Mouse (Mus musculus) stomach, embryonic 14.5 days (tissue): ENCODE measurements around the gene Nmnat2. TPM values are rescaled to one million over a fixed set of nuclear protein-coding genes. Genes with fewer than 3 reads are reported as not detected.

Experiments used
- ATAC-seq: fragments of 200-750 bp; cut with Nextera tagmentation; 2 replicates; pipeline ENCODE4 v1.8.0; 2017; ENCODE audit warnings: low read depth, moderate TSS enrichment; ENCODE audit not compliant: insufficient number of reproducible peaks, insufficient read depth, low FRiP score
- H3K27ac ChIP-seq: fragments of 300-500 bp; sonication (generic); 2 replicates; pipeline ENCODE4 v1.5.1; 2014; ENCODE audit warnings: mild to moderate bottlenecking, low read length, moderate library complexity, mixed read lengths
- H3K27me3 ChIP-seq: fragments of 300-500 bp; sonication (generic); 2 replicates; pipeline ENCODE4 v1.6.1; 2014; ENCODE audit warnings: low read length, control low read depth, mixed read lengths; ENCODE audit not compliant: control insufficient read depth, insufficient read depth
- H3K36me3 ChIP-seq: fragments of 300-500 bp; sonication (generic); 2 replicates; pipeline ENCODE4 v1.6.1; 2014; ENCODE audit warnings: mild to moderate bottlenecking, control low read depth, low read length, moderate library complexity, mixed read lengths; ENCODE audit not compliant: control insufficient read depth, insufficient read depth
- H3K4me1 ChIP-seq: fragments of 300-500 bp; sonication (generic); 2 replicates; pipeline ENCODE4 v1.6.1; 2014; ENCODE audit warnings: low read length, control low read depth, mixed read lengths; ENCODE audit not compliant: control insufficient read depth, insufficient read depth
- H3K4me2 ChIP-seq: fragments of 300-500 bp; sonication (generic); replicated peaks from 2 replicates; pipeline ENCODE4 v1.6.1; 2014; ENCODE audit warnings: low read depth, low read length, control low read depth
- H3K4me3 ChIP-seq: fragments of 300-500 bp; sonication (generic); 2 replicates; pipeline ENCODE4 v1.5.1; 2014; ENCODE audit warnings: low read depth, low read length, control low read depth
- H3K9ac ChIP-seq: fragments of 300-500 bp; sonication (generic); replicated peaks from 2 replicates; pipeline ENCODE4 v1.6.1; 2014; ENCODE audit warnings: low read depth, mild to moderate bottlenecking, control low read depth, low read length, moderate library complexity, mixed read lengths
- H3K9me3 ChIP-seq: fragments of 300-500 bp; sonication (generic); 2 replicates; pipeline ENCODE4 v1.6.1; 2016; ENCODE audit warnings: low read depth, low read length, control low read depth; ENCODE audit not compliant: control insufficient read depth
- WGBS: fragments of 180-500 bp; shearing (Covaris S2); extraction: QIAGEN DNeasy Blood & Tissue Kit; methylation state at CpG from one replicate; pipeline ENCODE4 v1.1.7; 2014; 5-methylcytosine and 5-hydroxymethylcytosine counted together
- polyA plus RNA-seq: library from polyadenylated mRNA; unstranded; fragments of >200 nt; fragmentation: Nextera tagmentation; extraction: Ambion mirVana; gene quantifications from 2 replicates; pipeline ENCODE4 v1.2.1, GENCODE M21; 2014

Gene Nmnat2
- polyA plus RNA-seq, 1 experiment from 2014 or later = 3.8 TPM

DNA sequence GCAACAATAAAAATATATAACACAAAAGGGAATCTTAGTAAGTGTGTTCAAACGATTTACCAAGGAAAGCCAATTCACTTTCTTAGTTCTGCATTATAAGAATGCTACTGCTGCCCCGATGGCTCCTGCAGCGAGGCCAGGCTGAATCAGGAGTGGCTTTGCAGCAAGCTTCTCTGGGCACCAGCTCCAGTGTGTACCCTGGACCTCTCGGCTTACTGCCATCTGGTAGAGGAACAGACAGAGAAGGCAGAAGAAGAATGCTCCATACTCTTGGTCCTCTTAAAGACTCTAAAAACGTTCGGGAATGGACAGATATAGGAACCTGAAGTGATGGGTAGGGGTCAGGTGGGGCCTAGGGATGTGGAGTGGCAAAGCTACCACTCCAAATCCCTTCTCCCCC is 53.0 kb downstream of the Nmnat2 start:
- Histone ChIP-seq H3K27me3 (no peaks in the 10 kb centered on the region), H3K27ac (no peak overlapping the region), H3K9me3 (no peaks in the 10 kb centered on the region), H3K36me3 (no peaks in the 10 kb centered on the region), H3K4me3 (no peak overlapping the region), H3K4me2 (no peak overlapping the region), H3K4me1 (no peaks in the 10 kb centered on the region), H3K9ac (no peak overlapping the region)
- WGBS = 89% methylated on average over 6 of the region's 6 CpGs
- ATAC-seq = no peak

- Histone ChIP-seq H3K27ac (no peak overlapping the region), H3K4me2 (no peak overlapping the region), H3K9me3 (no peaks in the 10 kb centered on the region), H3K36me3 (no peaks in the 10 kb centered on the region), H3K9ac (no peak overlapping the region), H3K27me3 (no peaks in the 10 kb centered on the region), H3K4me3 (no peak overlapping the region), H3K4me1 (peaks cover 2% of the 10 kb centered on the region)
- 41% methylated on average over 9 of the region's 9 CpGs for WGBS
- no peak for ATAC-seq
Observed at GRCm38 (mm10) chr1:153009338-153009737, 54.5 kb downstream of the Nmnat2 start.

DNA sequence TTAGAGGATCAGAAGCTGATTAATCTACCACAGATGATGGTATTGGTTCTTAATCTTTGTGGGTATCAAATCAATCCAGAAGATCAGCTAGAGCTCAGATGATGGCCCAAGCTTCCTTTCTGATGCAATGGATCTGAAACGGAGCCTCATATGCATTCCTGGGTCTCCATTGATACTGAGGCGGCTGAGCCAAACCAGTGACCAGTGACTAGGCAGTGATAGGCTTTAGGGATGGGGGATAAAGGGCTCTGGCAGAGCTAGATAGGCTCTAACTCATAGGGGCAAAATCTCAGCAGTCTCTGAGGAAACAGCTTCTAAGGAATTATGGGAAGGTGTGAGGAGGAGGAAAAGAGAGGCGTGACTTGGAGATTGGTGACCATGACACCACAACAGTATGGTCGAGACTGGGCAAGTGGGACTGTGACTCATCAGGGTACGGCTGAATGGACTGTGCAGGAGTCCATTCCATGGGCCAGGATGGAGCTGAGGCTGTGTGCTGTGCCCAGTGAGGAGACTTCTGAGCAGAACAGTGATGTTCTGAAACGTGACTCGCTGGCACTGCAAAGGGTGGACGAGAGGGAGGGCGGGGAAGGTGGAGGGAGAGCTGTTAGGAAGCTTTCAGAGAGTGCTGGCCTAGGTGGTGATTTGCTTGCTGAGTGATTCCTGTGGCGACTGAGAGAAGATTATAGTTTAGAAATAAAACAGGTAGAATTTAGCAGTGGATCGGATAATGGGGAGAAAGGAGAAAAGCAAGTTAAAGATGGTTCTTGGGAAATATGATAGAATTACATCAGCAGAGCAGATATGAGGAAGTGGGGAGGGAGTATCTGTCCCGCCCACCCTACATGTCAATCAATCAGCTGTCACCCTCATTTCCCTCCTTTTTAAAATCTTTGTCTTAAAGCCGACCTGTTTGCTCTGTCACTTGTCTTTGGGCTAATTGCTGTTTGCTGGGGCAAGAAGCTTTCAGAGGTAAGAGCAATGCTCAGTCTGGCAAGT is 55.9 kb downstream of the Nmnat2 start:
- 72% methylated on average over 13 of the region's 13 CpGs for WGBS
- Histone ChIP-seq H3K4me2 (no peak overlapping the region), H3K4me3 (no peak overlapping the region), H3K27ac (no peak overlapping the region), H3K27me3 (no peaks in the 10 kb centered on the region), H3K4me1 (peaks cover 11% of the 10 kb centered on the region), H3K9me3 (no peaks in the 10 kb centered on the region), H3K9ac (no peak overlapping the region), H3K36me3 (no peaks in the 10 kb centered on the region)
- no peak for ATAC-seq

- Histone ChIP-seq H3K4me1 (peaks cover 12% of the 10 kb centered on the region), H3K9me3 (no peaks in the 10 kb centered on the region), H3K36me3 (no peaks in the 10 kb centered on the region), H3K27me3 (no peaks in the 10 kb centered on the region), H3K4me3 (no peak overlapping the region), H3K4me2 (no peak overlapping the region), H3K27ac (no peak overlapping the region), H3K9ac (no peak overlapping the region)
- WGBS = 95% methylated on average over 6 of the region's 6 CpGs
- ATAC-seq = no peak
Observed at GRCm38 (mm10) chr1:153011544-153011943, 56.8 kb downstream of the Nmnat2 start.

DNA sequence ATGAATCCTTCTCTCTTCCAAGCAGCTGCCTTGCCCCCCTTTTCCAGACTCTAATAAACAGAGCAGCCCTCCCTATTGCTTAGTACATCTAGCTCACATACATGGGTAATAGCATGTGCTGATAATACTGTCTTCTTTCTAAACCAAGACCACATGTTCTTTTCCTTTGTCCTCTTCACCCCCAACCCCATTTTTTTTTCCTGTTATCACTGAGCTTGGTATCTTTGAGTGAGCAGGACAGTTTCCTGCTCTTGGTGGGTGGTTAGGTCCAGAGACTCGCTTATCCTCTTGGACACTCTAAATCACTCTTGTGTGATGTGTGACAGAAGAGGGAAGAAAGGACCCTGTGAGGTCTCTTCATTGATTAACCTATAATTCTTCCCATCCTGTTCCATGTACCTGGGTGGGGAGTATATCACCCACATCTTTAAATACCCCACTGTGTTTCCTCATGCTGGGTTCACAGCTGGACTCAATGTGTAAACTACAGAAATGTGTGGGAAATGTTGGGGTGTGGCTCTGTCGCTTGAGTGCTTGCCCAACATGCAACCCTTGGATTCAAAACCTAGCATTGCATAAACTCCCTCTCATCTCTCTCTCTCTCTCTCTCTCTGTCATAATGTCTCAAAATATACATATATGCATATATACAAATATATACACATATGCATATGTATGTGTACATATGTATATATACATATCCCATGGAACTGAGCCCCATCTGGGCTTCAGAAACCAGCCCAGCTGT is 58.9 kb downstream of the Nmnat2 start:
- Histone ChIP-seq H3K4me3 (no peak overlapping the region), H3K36me3 (no peaks in the 10 kb centered on the region), H3K9me3 (no peaks in the 10 kb centered on the region), H3K4me1 (peaks cover 14% of the 10 kb centered on the region), H3K9ac (no peak overlapping the region), H3K27me3 (no peaks in the 10 kb centered on the region), H3K4me2 (no peak overlapping the region), H3K27ac (no peak overlapping the region)
- no peak for ATAC-seq
- 59% methylated on average over 2 of the region's 2 CpGs for WGBS

DNA sequence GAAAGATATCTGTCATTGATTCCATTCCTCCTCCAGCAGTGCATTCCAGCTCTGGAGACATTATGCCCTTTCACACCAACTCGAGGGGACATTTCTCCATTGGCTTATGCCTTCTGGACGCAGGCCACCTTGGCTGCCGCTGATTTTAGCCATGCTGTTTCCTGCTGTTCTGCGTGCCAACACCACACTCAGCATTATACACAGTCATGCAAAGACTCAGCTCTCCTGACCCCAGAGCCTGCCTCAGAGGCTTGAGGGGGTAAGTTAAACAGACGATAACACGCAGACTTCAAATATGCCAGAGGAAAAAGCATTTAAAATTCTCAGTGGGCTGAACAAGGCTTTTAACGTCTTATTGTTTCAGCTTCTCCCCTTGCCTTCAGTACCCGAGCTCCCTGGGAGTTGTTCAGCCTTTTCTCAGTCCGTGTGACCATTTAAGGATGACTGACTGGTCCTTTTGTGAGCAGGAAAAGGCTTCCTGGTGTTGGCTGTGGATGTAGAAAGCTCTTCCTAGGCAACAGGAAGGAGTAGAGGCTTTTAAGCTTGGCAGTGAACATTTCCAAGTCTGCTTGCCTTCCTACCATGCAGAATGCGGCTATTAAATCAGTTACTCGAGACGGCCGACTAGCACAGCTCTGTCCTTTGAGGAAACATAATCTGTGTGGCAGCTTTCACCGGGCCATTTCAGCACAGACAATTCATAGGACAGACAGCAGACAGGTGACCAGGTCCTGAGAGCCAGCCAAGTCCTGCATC is 59.8 kb downstream of the Nmnat2 start:
- Histone ChIP-seq H3K4me3 (no peak overlapping the region), H3K27ac (peak overlapping the region; percentile 62), H3K27me3 (no peaks in the 10 kb centered on the region), H3K4me2 (no peak overlapping the region), H3K9me3 (no peaks in the 10 kb centered on the region), H3K36me3 (no peaks in the 10 kb centered on the region), H3K4me1 (peaks cover 14% of the 10 kb centered on the region), H3K9ac (no peak overlapping the region)
- 38% methylated on average over 14 of the region's 14 CpGs for WGBS
- ATAC-seq = no peak

GRCm38 (mm10) chr1:153016465-153017163 is 61.8 kb downstream of the Nmnat2 start:
- Histone ChIP-seq H3K36me3 (no peaks in the 10 kb centered on the region), H3K27me3 (no peaks in the 10 kb centered on the region), H3K4me2 (no peak overlapping the region), H3K4me3 (no peak overlapping the region), H3K4me1 (peaks cover 14% of the 10 kb centered on the region), H3K9ac (no peak overlapping the region), H3K27ac (no peak overlapping the region), H3K9me3 (no peaks in the 10 kb centered on the region)
- ATAC-seq = no peak
- 62% methylated on average over 11 of the region's 11 CpGs for WGBS

DNA sequence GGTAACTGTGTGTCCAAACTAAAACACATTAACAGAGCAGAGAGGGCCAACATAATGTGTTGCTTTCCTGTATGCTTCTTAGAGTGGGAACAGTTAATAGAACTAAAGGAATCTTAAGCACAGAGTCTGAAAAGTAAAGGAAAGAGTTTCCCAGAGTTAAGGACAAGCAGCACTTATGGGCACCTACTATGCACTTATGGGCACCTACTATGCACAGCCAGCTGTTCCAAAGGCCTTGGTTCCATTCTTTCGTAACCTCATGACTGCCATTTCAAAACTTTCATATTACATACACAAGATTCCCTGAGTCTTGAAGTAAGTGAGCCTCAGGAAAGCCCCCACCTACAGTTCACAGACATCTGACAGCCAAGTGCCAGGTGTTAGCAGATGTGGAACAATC is 64.3 kb downstream of the Nmnat2 start:
- H3K27me3 ChIP-seq = no peaks in the 10 kb centered on the region
- H3K4me3 ChIP-seq = no peak overlapping the region
- no peaks in the 10 kb centered on the region for H3K9me3 ChIP-seq
- H3K36me3 ChIP-seq = no peaks in the 10 kb centered on the region
- H3K27ac ChIP-seq = no peak overlapping the region
- no peak overlapping the region for H3K9ac ChIP-seq
- peaks cover 14% of the 10 kb centered on the region for H3K4me1 ChIP-seq
- WGBS = 90% methylated on average over 1 of the region's 1 CpGs
- ATAC-seq = no peak
- no peak overlapping the region for H3K4me2 ChIP-seq
